Mouse (Mus musculus) liver, embryonic 12.5 days (tissue): ENCODE data around the gene Hoxd3. TPM values are rescaled to one million over a fixed set of nuclear protein-coding genes. Genes with fewer than 3 reads are reported as not detected.

ENCODE experiments used
- ATAC-seq: fragments of 200-750 bp; cut with Nextera tagmentation; 2 replicates; pipeline ENCODE4 v1.8.0; 2017; ENCODE audit warnings: moderate number of reproducible peaks, mild to moderate bottlenecking, moderate library complexity
- H3K27ac ChIP-seq: fragments of 300-500 bp; sonication (generic); 2 replicates; pipeline ENCODE4 v1.5.1; 2016; ENCODE audit warnings: mild to moderate bottlenecking
- H3K27me3 ChIP-seq: fragments of 300-500 bp; sonication (generic); replicated peaks from 2 replicates; pipeline ENCODE4 v1.6.1; 2016; ENCODE audit warnings: mild to moderate bottlenecking, moderate library complexity
- H3K36me3 ChIP-seq: fragments of 300-500 bp; sonication (generic); 2 replicates; pipeline ENCODE4 v1.6.1; 2016; ENCODE audit warnings: mild to moderate bottlenecking, moderate library complexity
- H3K4me1 ChIP-seq: fragments of 300-500 bp; sonication (generic); 2 replicates; pipeline ENCODE4 v1.6.1; 2016
- H3K4me2 ChIP-seq: fragments of 300-500 bp; sonication (generic); 2 replicates; pipeline ENCODE4 v1.6.1; 2016; ENCODE audit warnings: mild to moderate bottlenecking, moderate library complexity
- H3K4me3 ChIP-seq: fragments of 300-500 bp; sonication (generic); 2 replicates; pipeline ENCODE4 v1.5.1; 2016; ENCODE audit warnings: mild to moderate bottlenecking, moderate library complexity
- H3K9ac ChIP-seq: fragments of 300-500 bp; sonication (generic); 2 replicates; pipeline ENCODE4 v1.6.1; 2016; ENCODE audit warnings: mild to moderate bottlenecking, moderate library complexity
- H3K9me3 ChIP-seq: fragments of 300-500 bp; sonication (generic); replicated peaks from 2 replicates; pipeline ENCODE4 v1.6.1; 2016; ENCODE audit warnings: mild to moderate bottlenecking, moderate library complexity
- WGBS: fragments of 180-500 bp; shearing (Covaris S2); methylation state at CpG from one replicate; pipeline ENCODE4 v1.1.7; 2016; ENCODE audit not compliant: insufficient replicate concordance; 5-methylcytosine and 5-hydroxymethylcytosine counted together
- polyA plus RNA-seq: library from polyadenylated mRNA; unstranded; fragments of >200 nt; fragmentation: Nextera tagmentation; extraction: Ambion mirVana; gene quantifications from 2 replicates; pipeline ENCODE4 v1.2.1, GENCODE M21; 2016

Gene Hoxd3
- polyA plus RNA-seq, 1 experiment from 2014 or later, result 0.18 TPM

- Histone ChIP-seq H3K36me3 (no peaks in the 10 kb centered on the region), H3K4me2 (no peak overlapping the region), H3K4me3 (no peak overlapping the region), H3K9ac (no peak overlapping the region), H3K27me3 (peaks cover 94% of the 10 kb centered on the region), H3K4me1 (no peaks in the 10 kb centered on the region), H3K27ac (no peak overlapping the region), H3K9me3 (no peaks in the 10 kb centered on the region)
- ATAC-seq, result no peak
- WGBS, result 6% methylated on average over 8 of the region's 8 CpGs
Measured at GRCm38 (mm10) chr2:74690338-74690716, 21.4 kb upstream of the Hoxd3 start.

- no peak for ATAC-seq
- Histone ChIP-seq H3K27me3 (peaks cover 98% of the 10 kb centered on the region), H3K9ac (no peak within 1 kb of the TSS), H3K4me2 (no peak within 1 kb of the TSS), H3K9me3 (no peaks in the 10 kb centered on the region), H3K36me3 (no peaks in the 10 kb centered on the region), H3K4me1 (no peaks in the 10 kb centered on the region), H3K27ac (no peak within 1 kb of the TSS), H3K4me3 (no peak within 1 kb of the TSS)
- under 1% methylated on average over 56 of the region's 56 CpGs for WGBS
Measured at GRCm38 (mm10) chr2:74691022-74691951, 20.4 kb upstream of the Hoxd3 start, which contains the start of gene Hoxd10. Gene Hoxd10, plus strand, starts transcription at chr2:74691924.

- Histone ChIP-seq H3K4me2 (no peak overlapping the region), H3K4me3 (no peak overlapping the region), H3K9ac (no peak overlapping the region)
Measured at GRCm38 (mm10) chr2:74691995-74692807, 19.5 kb upstream of the Hoxd3 start.

GRCm38 (mm10) chr2:74692808-74693431, 18.8 kb upstream of the Hoxd3 start:
- Histone ChIP-seq H3K27me3 (peaks cover 98% of the 10 kb centered on the region), H3K4me1 (peaks cover 2% of the 10 kb centered on the region; the same call in 1 of the 2 replicates), H3K9ac (no peak overlapping the region), H3K27ac (no peak overlapping the region), H3K4me2 (no peak overlapping the region), H3K9me3 (no peaks in the 10 kb centered on the region), H3K36me3 (no peaks in the 10 kb centered on the region), H3K4me3 (no peak overlapping the region)
- ATAC-seq, result no peak
- 5% methylated on average over 20 of the region's 20 CpGs for WGBS

More at GRCm38 (mm10) chr2:74691995-74692807, 19.5 kb upstream of the Hoxd3 start:
- Histone ChIP-seq H3K4me1 (no peaks in the 10 kb centered on the region), H3K27ac (no peak overlapping the region), H3K36me3 (no peaks in the 10 kb centered on the region), H3K27me3 (peaks cover 98% of the 10 kb centered on the region), H3K9me3 (no peaks in the 10 kb centered on the region)
- WGBS, result 5% methylated on average over 35 of the region's 35 CpGs
- ATAC-seq, result no peak

GRCm38 (mm10) chr2:74693432-74693827, 18.3 kb upstream of the Hoxd3 start:
- ATAC-seq, result no peak
- Histone ChIP-seq H3K27ac (no peak overlapping the region), H3K4me3 (no peak overlapping the region), H3K4me1 (peaks cover 7% of the 10 kb centered on the region; the same call in 1 of the 2 replicates), H3K36me3 (no peaks in the 10 kb centered on the region), H3K9me3 (no peaks in the 10 kb centered on the region), H3K9ac (no peak overlapping the region), H3K27me3 (peaks cover 98% of the 10 kb centered on the region), H3K4me2 (no peak overlapping the region)
- WGBS, result 9% methylated on average over 4 of the region's 4 CpGs

- no peak overlapping the region for H3K4me3 ChIP-seq
- H3K27me3 ChIP-seq, result peaks cover 98% of the 10 kb centered on the region
- no peak overlapping the region for H3K9ac ChIP-seq
- H3K4me1 ChIP-seq, result peaks cover 9% of the 10 kb centered on the region; the same call in 1 of the 2 replicates
- no peak overlapping the region for H3K27ac ChIP-seq
- H3K4me2 ChIP-seq, result no peak overlapping the region
- 2% methylated on average over 16 of the region's 16 CpGs for WGBS
- H3K36me3 ChIP-seq, result no peaks in the 10 kb centered on the region
- H3K9me3 ChIP-seq, result no peaks in the 10 kb centered on the region
- no peak for ATAC-seq
Measured at GRCm38 (mm10) chr2:74694066-74694465, 17.7 kb upstream of the Hoxd3 start.

- no peaks in the 10 kb centered on the region for H3K9me3 ChIP-seq
- H3K4me1 ChIP-seq, result peaks cover 9% of the 10 kb centered on the region; the same call in 1 of the 2 replicates
- peaks cover 99% of the 10 kb centered on the region for H3K27me3 ChIP-seq
- no peaks in the 10 kb centered on the region for H3K36me3 ChIP-seq
- 5% methylated on average over 1 of the region's 1 CpGs for WGBS
- H3K4me2 ChIP-seq, result no peak overlapping the region
- ATAC-seq, result no peak
- H3K4me3 ChIP-seq, result no peak overlapping the region
- H3K27ac ChIP-seq, result no peak overlapping the region
- no peak overlapping the region for H3K9ac ChIP-seq
Measured at GRCm38 (mm10) chr2:74695383-74695782, 16.3 kb upstream of the Hoxd3 start.

- WGBS, result 2% methylated on average over 7 of the region's 7 CpGs
- no peaks in the 10 kb centered on the region for H3K36me3 ChIP-seq
- no peak overlapping the region for H3K9ac ChIP-seq
- H3K27me3 ChIP-seq, result peaks cover 100% of the 10 kb centered on the region
- ATAC-seq, result no peak
- H3K4me2 ChIP-seq, result no peak overlapping the region
- peaks cover 9% of the 10 kb centered on the region; the same call in 1 of the 2 replicates for H3K4me1 ChIP-seq
- H3K9me3 ChIP-seq, result no peaks in the 10 kb centered on the region
- no peak overlapping the region for H3K27ac ChIP-seq
- no peak overlapping the region for H3K4me3 ChIP-seq
Measured at GRCm38 (mm10) chr2:74695813-74696430, 15.8 kb upstream of the Hoxd3 start.

GRCm38 (mm10) chr2:74696442-74697335, 15.0 kb upstream of the Hoxd3 start:
- peaks cover 9% of the 10 kb centered on the region; the same call in 1 of the 2 replicates for H3K4me1 ChIP-seq
- H3K36me3 ChIP-seq, result no peaks in the 10 kb centered on the region
- no peak overlapping the region for H3K27ac ChIP-seq
- H3K9ac ChIP-seq, result no peak overlapping the region
- H3K27me3 ChIP-seq, result peaks cover 100% of the 10 kb centered on the region
- no peak overlapping the region for H3K4me3 ChIP-seq
- no peak for ATAC-seq
- H3K9me3 ChIP-seq, result no peaks in the 10 kb centered on the region
- H3K4me2 ChIP-seq, result no peak overlapping the region
- 5% methylated on average over 34 of the region's 34 CpGs for WGBS

GRCm38 (mm10) chr2:74697567-74698121, 14.1 kb upstream of the Hoxd3 start, which contains the start of gene Hoxd9:
Gene Hoxd9, plus strand, starts transcription at chr2:74697727.
- Histone ChIP-seq H3K9ac (no peak within 1 kb of the TSS), H3K4me2 (peak within 1 kb of the TSS; percentile 55), H3K4me3 (peak within 1 kb of the TSS; percentile 35), H3K4me1 (peaks cover 9% of the 10 kb centered on the region; the same call in 1 of the 2 replicates), H3K36me3 (no peaks in the 10 kb centered on the region), H3K27me3 (peaks cover 100% of the 10 kb centered on the region), H3K9me3 (no peaks in the 10 kb centered on the region), H3K27ac (no peak within 1 kb of the TSS)
- WGBS, result under 1% methylated on average over 43 of the region's 43 CpGs
- no peak; the same call in 1 of the 2 replicates for ATAC-seq
